Mouse (Mus musculus): Measurements from ENCODE around the gene Agap1. TPM values are rescaled to one million over a fixed set of nuclear protein-coding genes. Genes with fewer than 3 reads are reported as not detected.

Gene Agap1
- polyA plus RNA-seq, 1 experiment from 2014 or later, result 40.4 TPM

DNA sequence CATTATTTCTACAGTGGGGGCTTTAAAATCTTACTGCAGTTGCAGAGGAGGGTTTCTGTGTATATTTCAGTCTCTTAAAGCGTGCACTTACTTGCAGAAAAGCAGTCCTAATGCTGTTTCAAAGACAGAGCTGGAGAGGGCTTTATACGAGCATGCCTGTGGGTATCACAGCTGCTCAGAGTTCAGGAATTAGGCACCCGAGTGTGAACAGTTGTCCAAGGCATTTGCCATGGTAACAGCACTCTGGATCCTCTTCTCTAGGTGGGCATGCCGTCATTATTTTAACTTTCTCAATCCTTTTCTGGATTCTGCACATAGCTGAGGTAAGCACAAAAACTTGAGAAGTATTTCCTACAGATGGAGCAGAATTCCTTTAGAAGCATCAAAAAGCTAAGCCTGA is 321.1 kb downstream of the Agap1 start:
- no peaks in the 10 kb centered on the region for H3K36me3 ChIP-seq
- ATAC-seq (replicated peaks), result no peak
- no peak overlapping the region for H3K4me3 ChIP-seq
- no peaks in the 10 kb centered on the region for H3K27me3 ChIP-seq
- no peak overlapping the region for H3K9ac ChIP-seq (replicated peaks)
- H3K27ac ChIP-seq (replicated peaks), result no peak overlapping the region
- WGBS, result 42% methylated on average over 4 of the region's 4 CpGs
- no peaks in the 10 kb centered on the region for H3K9me3 ChIP-seq
- no peaks in the 10 kb centered on the region for H3K4me1 ChIP-seq
- no peak overlapping the region for H3K4me2 ChIP-seq (replicated peaks)

DNA sequence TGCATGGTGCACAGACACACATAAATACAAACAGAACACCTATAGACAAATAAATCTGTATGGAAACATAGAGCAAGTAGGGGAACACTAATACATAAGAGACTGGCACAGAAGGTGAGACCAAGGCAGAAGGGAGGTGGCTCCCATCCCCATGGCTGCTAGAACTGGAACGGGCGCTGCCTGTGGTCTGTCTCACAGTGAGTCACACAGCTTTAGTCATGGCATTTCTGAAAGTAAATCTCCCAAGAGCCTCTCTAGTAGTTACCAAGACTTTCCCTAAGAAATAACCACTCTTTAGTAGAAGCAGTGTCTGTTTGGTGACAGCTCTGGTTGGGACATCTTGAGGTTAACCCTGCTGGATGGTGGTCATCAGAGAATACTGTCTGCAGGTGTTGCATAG is 326.1 kb downstream of the Agap1 start:
- H3K9ac ChIP-seq (replicated peaks), result no peak overlapping the region
- no peak for ATAC-seq (replicated peaks)
- no peak overlapping the region for H3K27ac ChIP-seq (replicated peaks)
- H3K27me3 ChIP-seq, result no peaks in the 10 kb centered on the region; the same call in 1 of the 2 replicates
- no peaks in the 10 kb centered on the region for H3K9me3 ChIP-seq
- 97% methylated on average over 2 of the region's 2 CpGs for WGBS
- 0 out of 2 replicates have a peak, but pooled peaks cover 3% of the 10 kb centered on the region for H3K4me1 ChIP-seq
- no peak overlapping the region for H3K4me2 ChIP-seq (replicated peaks)
- H3K36me3 ChIP-seq, result no peaks in the 10 kb centered on the region
- H3K4me3 ChIP-seq, result no peak overlapping the region

DNA sequence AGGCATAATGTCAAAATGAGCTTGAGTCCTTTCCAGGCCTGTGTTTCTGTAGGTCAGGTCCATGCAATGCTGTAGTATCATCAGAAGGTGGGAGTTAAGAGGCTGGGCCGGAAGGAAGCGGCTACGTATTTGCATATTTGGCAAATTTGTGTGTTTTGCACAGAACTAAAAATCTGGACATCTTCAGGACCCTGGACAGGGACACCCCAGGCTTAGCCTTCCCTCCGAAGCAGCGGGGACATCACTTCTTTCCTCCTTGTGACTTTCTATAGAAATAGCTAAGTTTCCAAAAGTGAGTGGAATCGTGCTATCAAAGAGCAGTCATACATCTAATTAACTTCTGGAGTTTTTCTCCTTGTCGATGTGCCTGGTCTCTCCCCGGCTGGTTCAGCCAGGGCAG is 327.3 kb downstream of the Agap1 start:
- no peaks in the 10 kb centered on the region for H3K9me3 ChIP-seq
- no peak for ATAC-seq (replicated peaks)
- H3K27ac ChIP-seq (replicated peaks), result no peak overlapping the region
- H3K4me3 ChIP-seq, result no peak overlapping the region
- no peaks in the 10 kb centered on the region; the same call in 1 of the 2 replicates for H3K27me3 ChIP-seq
- H3K4me1 ChIP-seq, result 0 out of 2 replicates have a peak, but pooled peaks cover 3% of the 10 kb centered on the region
- no peak overlapping the region for H3K9ac ChIP-seq (replicated peaks)
- 65% methylated on average over 8 of the region's 8 CpGs for WGBS
- no peaks in the 10 kb centered on the region for H3K36me3 ChIP-seq
- H3K4me2 ChIP-seq (replicated peaks), result no peak overlapping the region

DNA sequence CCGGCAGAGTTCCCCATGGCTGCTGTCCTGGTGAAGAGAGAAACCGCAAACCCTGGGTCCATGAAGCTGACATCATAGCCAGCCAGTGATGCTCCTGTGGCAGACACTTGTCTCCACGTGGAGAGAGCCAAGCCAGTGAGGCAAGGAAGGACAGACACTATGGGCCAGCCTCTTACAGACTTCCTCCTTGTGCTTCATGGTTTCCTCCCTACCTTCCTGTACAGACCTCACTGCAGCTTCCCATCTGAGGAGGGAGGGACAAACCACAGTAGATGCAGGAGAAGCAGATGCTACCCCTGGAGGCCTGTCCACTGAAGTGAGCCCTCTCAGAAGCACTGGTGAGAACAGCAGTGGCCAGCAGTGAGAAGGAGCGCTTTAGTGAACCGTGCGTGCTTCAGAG is 332.2 kb downstream of the Agap1 start:
- Histone ChIP-seq H3K36me3 (peaks cover 6% of the 10 kb centered on the region; the same call in 1 of the 2 replicates), H3K4me3 (no peak overlapping the region), H3K9me3 (no peaks in the 10 kb centered on the region), H3K27ac (replicated peaks) (no peak overlapping the region), H3K9ac (replicated peaks) (no peak overlapping the region), H3K4me2 (replicated peaks) (no peak overlapping the region), H3K4me1 (0 out of 2 replicates have a peak, but pooled peaks cover under 1% of the 10 kb centered on the region), H3K27me3 (no peaks in the 10 kb centered on the region; the same call in 1 of the 2 replicates)
- 88% methylated on average over 6 of the region's 6 CpGs for WGBS
- ATAC-seq (replicated peaks), result no peak

DNA sequence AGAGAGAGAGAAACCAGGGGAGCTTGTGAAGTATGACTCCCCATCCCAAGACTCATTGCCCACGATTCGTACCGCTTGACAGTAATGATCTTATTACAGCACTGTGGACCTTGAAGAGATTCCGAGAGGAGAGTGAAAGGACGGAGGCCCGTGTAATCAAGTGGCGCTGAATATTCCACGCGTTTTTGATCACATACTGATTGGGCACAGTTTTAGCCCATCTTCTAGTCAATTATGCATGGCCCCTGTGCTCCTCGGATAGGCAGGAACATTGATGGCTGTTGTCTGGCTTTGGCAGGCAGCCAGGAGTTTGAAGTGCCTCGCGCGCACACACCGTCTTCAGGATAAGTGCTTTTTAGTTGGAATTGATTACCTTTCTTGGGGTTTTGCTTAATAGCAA is 344.1 kb downstream of the Agap1 start:
- Histone ChIP-seq H3K27ac (replicated peaks) (0 out of 2 replicates have a peak overlapping the region, but pooled peaks have one; percentile 11), H3K9ac (replicated peaks) (no peak overlapping the region), H3K4me2 (replicated peaks) (no peak overlapping the region), H3K4me3 (no peak overlapping the region), H3K9me3 (no peaks in the 10 kb centered on the region), H3K36me3 (no peaks in the 10 kb centered on the region; the same call in 1 of the 2 replicates), H3K4me1 (peaks cover 12% of the 10 kb centered on the region), H3K27me3 (no peaks in the 10 kb centered on the region)
- ATAC-seq (replicated peaks), result peak; percentile 58
- WGBS, result 17% methylated on average over 14 of the region's 14 CpGs

DNA sequence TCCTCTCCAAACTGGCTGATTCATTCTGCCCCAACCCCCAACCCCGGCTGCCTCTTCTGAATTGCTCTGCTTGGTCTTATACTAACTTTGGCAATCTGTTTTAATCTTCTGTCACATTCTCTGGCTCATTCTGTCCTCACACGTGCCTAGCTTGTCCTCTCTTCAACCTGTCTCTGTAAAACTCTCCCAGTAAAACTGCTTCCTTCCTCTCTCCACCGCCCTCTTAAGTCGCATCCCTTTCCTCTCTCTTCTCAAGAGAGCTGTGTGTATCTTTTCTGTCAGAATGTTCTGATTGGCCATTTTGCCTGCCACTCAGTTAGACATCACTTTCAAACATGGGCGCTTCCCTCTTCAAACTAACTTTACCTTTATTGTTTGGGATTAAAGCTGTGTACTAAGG is 346.9 kb downstream of the Agap1 start:
- no peaks in the 10 kb centered on the region for H3K36me3 ChIP-seq
- WGBS, result 80% methylated on average over 5 of the region's 5 CpGs
- peaks cover 12% of the 10 kb centered on the region for H3K4me1 ChIP-seq
- H3K9me3 ChIP-seq, result no peaks in the 10 kb centered on the region
- no peak overlapping the region for H3K9ac ChIP-seq (replicated peaks)
- no peak for ATAC-seq (replicated peaks)
- no peak overlapping the region for H3K4me3 ChIP-seq
- H3K27ac ChIP-seq (replicated peaks), result no peak overlapping the region
- H3K27me3 ChIP-seq, result no peaks in the 10 kb centered on the region
- no peak overlapping the region for H3K4me2 ChIP-seq (replicated peaks)

DNA sequence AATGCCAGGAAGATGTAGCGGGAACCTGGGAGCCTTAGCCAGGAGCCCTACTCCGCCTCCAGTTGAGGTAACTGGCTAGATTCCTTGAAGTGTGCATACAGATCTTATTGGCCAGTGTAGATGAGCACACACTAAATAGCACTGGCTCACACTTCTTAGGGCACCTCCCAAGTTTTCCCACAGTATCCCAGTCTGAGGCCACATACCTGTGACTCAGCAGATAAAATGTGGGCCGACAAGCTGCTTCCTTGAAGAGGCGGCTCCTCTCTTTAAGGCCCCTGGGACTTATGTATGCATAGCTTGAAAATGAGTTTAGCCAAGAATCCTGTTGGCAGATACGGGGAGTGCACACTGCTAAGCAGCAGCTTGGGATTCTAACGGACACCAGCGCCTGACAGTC is 350.4 kb downstream of the Agap1 start:
- H3K36me3 ChIP-seq, result no peaks in the 10 kb centered on the region
- no peak overlapping the region for H3K4me2 ChIP-seq (replicated peaks)
- no peaks in the 10 kb centered on the region for H3K27me3 ChIP-seq
- no peak overlapping the region for H3K4me3 ChIP-seq
- no peak for ATAC-seq (replicated peaks)
- H3K9ac ChIP-seq (replicated peaks), result no peak overlapping the region
- H3K27ac ChIP-seq (replicated peaks), result no peak overlapping the region
- H3K4me1 ChIP-seq, result no peaks in the 10 kb centered on the region
- no peaks in the 10 kb centered on the region for H3K9me3 ChIP-seq
- 87% methylated on average over 7 of the region's 7 CpGs for WGBS

DNA sequence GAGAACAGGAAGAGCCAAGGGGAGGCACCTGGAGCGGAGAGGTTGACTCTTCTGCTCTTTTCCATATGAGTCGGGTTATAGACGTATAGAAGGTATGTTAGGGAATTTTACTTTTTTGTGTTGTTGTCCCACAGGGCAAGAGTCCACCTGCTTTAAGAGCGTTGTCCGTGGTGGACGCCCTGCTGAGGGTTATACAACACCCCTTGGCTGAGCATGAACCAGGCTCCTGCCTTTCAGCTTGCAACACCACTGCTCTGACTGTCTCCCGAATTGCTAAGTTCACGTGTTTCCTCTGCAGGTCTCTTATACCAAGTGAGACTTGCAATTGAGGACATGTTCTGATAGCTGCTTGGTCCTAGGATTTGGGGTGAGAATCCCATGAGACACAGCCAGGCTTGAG is 358.2 kb downstream of the Agap1 start:
- no peak for ATAC-seq (replicated peaks)
- no peaks in the 10 kb centered on the region for H3K9me3 ChIP-seq
- no peak overlapping the region for H3K4me2 ChIP-seq (replicated peaks)
- no peaks in the 10 kb centered on the region; the same call in 1 of the 2 replicates for H3K27me3 ChIP-seq
- no peak overlapping the region for H3K27ac ChIP-seq (replicated peaks)
- WGBS, result 94% methylated on average over 8 of the region's 8 CpGs
- no peaks in the 10 kb centered on the region for H3K4me1 ChIP-seq
- no peak overlapping the region for H3K4me3 ChIP-seq
- H3K9ac ChIP-seq (replicated peaks), result no peak overlapping the region
- no peaks in the 10 kb centered on the region for H3K36me3 ChIP-seq

DNA sequence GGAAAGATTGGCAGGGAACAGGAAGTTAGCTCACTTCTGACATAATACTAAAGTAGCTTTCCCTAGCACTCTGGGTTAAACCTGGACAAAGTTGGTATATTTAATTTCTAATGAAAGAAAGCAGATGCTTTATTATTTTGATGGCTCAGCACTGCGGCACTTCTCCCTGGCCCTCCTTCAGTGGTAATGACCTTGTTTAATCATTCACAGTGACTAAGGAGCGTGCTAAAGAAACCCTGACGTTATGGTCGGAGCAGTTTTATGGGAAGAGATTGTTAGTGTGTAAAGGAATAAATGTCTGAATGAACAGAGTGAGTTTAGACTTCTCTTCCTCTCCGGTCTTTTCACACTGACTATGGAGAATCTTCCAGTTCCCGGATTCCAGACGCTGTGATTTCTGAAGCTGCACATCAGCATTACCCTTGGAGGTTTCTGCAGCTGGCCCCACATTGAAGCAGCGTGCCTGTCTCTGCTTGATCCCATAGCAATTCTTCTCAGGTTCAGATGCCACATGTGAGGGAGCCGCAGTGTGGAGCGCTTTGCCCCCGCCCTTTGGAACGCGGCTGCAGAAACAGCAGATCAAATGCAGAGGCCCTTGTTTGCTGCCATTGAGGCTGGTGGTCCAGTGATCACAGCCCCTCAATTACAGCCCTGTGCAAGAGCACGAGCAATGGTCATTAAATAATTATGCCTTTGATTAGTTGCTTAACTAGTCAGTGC is 362.0 kb downstream of the Agap1 start:
- Histone ChIP-seq H3K27me3 (no peaks in the 10 kb centered on the region; the same call in 1 of the 2 replicates), H3K9me3 (no peaks in the 10 kb centered on the region), H3K4me1 (no peaks in the 10 kb centered on the region), H3K9ac (replicated peaks) (no peak overlapping the region), H3K27ac (replicated peaks) (no peak overlapping the region), H3K4me3 (no peak overlapping the region), H3K4me2 (replicated peaks) (no peak overlapping the region), H3K36me3 (no peaks in the 10 kb centered on the region)
- no peak for ATAC-seq (replicated peaks)
- 40% methylated on average over 14 of the region's 14 CpGs for WGBS

DNA sequence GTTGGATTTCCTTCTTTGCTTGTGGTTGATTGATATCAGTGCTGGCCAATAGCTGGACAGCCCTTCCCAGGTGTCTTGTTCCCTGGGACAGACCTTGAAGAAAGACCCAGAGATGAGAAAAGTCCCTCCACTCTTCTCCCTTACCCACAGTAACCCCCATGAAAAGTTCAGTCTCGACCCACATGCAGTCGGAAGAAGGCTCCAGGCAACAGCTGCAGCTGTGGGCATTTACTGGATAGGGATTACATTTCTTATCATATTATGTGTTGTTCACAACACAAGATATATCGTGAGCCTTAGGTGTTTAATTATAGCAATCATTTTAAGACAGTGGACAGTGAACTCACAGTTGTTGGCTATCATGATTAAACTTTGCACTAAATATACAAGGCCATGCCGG is 367.2 kb downstream of the Agap1 start:
- Histone ChIP-seq H3K4me1 (0 out of 2 replicates have a peak, but pooled peaks cover 9% of the 10 kb centered on the region), H3K9me3 (no peaks in the 10 kb centered on the region), H3K27me3 (peaks cover 5% of the 10 kb centered on the region), H3K27ac (replicated peaks) (no peak overlapping the region), H3K9ac (replicated peaks) (no peak overlapping the region), H3K4me3 (no peak overlapping the region), H3K4me2 (replicated peaks) (no peak overlapping the region), H3K36me3 (no peaks in the 10 kb centered on the region)
- no peak for ATAC-seq (replicated peaks)
- WGBS, result 89% methylated on average over 4 of the region's 4 CpGs

DNA sequence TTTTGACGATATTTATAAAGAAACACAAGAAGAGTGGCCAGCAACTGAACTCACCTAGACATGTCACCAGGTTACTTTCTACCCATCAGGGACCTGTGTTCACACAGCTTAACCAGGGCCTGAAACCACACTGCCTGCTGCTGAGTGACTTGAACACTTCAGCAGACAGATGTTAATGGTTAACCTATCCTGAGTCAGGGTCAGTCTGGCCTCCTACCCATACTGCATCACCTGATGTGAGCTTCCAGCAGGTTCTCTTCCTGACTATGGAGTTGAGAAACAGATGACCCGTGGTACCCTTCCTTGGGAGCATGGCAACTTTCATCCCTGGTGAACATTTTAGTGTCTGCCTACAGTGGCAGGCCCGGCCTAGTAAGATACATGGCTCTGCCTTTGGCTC is 367.8 kb downstream of the Agap1 start:
- no peak overlapping the region for H3K4me2 ChIP-seq (replicated peaks)
- no peaks in the 10 kb centered on the region for H3K9me3 ChIP-seq
- no peaks in the 10 kb centered on the region for H3K36me3 ChIP-seq
- no peak for ATAC-seq (replicated peaks)
- H3K4me3 ChIP-seq, result no peak overlapping the region
- no peak overlapping the region for H3K27ac ChIP-seq (replicated peaks)
- peaks cover 5% of the 10 kb centered on the region for H3K27me3 ChIP-seq
- WGBS, result 91% methylated on average over 3 of the region's 3 CpGs
- H3K4me1 ChIP-seq, result 0 out of 2 replicates have a peak, but pooled peaks cover 9% of the 10 kb centered on the region
- H3K9ac ChIP-seq (replicated peaks), result no peak overlapping the region

DNA sequence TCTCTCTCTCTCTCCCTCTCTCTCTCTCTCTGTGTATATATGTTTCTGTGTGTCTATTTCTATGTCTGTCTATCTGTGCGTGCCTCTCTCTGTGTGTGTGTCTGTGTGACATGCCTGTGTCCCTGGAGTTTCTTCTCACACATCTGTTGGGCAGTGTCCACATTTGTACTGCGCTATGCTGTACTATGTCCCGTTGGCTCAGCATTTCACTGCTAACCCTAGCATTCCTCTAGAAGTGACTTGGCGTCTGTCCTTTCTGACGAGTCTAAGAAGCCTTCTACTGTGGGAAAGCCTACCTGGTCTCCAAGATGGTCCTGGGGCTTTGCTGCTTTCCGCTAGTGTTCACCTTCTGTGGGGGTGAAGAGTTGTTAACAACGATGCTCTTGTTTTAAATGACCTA is 368.4 kb downstream of the Agap1 start:
- no peak for ATAC-seq (replicated peaks)
- Histone ChIP-seq H3K27ac (replicated peaks) (no peak overlapping the region), H3K27me3 (peaks cover 5% of the 10 kb centered on the region), H3K4me2 (replicated peaks) (no peak overlapping the region), H3K4me3 (no peak overlapping the region), H3K4me1 (0 out of 2 replicates have a peak, but pooled peaks cover 9% of the 10 kb centered on the region), H3K36me3 (no peaks in the 10 kb centered on the region), H3K9ac (replicated peaks) (no peak overlapping the region), H3K9me3 (no peaks in the 10 kb centered on the region)
- 90% methylated on average over 7 of the region's 7 CpGs for WGBS

DNA sequence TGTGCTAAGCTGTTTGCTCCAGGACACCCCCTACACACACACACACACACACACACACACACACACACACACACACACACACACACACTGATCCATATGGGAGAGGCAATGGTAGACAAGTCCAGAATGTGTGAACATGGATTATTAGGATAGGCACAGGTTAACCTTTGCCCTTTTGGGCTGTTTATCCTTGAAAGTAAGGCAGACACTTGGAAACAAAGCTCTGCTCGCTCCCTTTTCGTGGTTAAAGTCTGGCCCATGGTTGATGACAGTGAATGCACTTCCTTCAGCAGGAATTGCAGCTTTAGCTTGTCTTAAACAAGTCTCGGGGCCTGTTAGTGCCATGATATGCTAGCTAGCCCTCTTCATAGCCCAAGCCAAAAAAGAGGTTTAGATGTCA is 372.4 kb downstream of the Agap1 start:
- no peaks in the 10 kb centered on the region for H3K9me3 ChIP-seq
- ATAC-seq (replicated peaks), result no peak
- no peak overlapping the region for H3K9ac ChIP-seq (replicated peaks)
- H3K36me3 ChIP-seq, result no peaks in the 10 kb centered on the region
- H3K4me2 ChIP-seq (replicated peaks), result no peak overlapping the region
- no peak overlapping the region for H3K4me3 ChIP-seq
- 66% methylated on average over 3 of the region's 3 CpGs for WGBS
- no peak overlapping the region for H3K27ac ChIP-seq (replicated peaks)
- H3K27me3 ChIP-seq, result peaks cover 5% of the 10 kb centered on the region
- H3K4me1 ChIP-seq, result 0 out of 2 replicates have a peak, but pooled peaks cover 9% of the 10 kb centered on the region
